Comparison of ENCODE assay signal across 19 mouse cellular contexts in genomic region chr9:9547570-9547969, GRCm38 (mm10).
DNase-seq lines count a peak whose midpoint lies in the region; ATAC-seq lines count a peak whose summit lies in the region.
"Had no signal": no experiment of that assay in that cellular context is flagged by ENCODE, and none has a peak within 500 bp of the region (broad histone marks: within the 10 kb centered on the region; RNA-seq: fewer than 3 reads in every experiment).

No protein-coding gene starts in this region.

- ATAC-seq in intestine, embryonic 15.5 days, result no peak
- no peak for ATAC-seq in erythroid progenitor cell, adult 5-6 weeks (replicated peaks; ENCODE audit: low FRiP score, poor library complexity, severe bottlenecking)
- ATAC-seq: CD4-positive, CD25-positive, alpha-beta regulatory T cell, adult 4 months had no signal

- no peaks in the 10 kb centered on the region for H3K36me3 ChIP-seq in intestine, embryonic 15.5 days
- H3K36me3 ChIP-seq: heart, embryonic 13.5 days; hindbrain, embryonic 13.5 days; limb, embryonic 15.5 days; lung, embryonic 15.5 days; midbrain, embryonic 12.5 days had no signal

- H3K4me1 ChIP-seq in intestine, embryonic 15.5 days (replicated peaks), result no peaks in the 10 kb centered on the region
- H3K4me1 ChIP-seq: heart, embryonic 13.5 days; hindbrain, embryonic 13.5 days; limb, embryonic 15.5 days; lung, embryonic 15.5 days; midbrain, embryonic 12.5 days had no signal

- H3K27ac ChIP-seq in intestine, embryonic 15.5 days, result no peak overlapping the region
- H3K27ac ChIP-seq: heart, embryonic 13.5 days; hindbrain, embryonic 13.5 days; limb, embryonic 15.5 days; lung, embryonic 15.5 days; midbrain, embryonic 12.5 days; stomach, postnatal 0 days had no signal

- H3K9me3 ChIP-seq in intestine, embryonic 15.5 days, result no peaks in the 10 kb centered on the region
- H3K9me3 ChIP-seq: heart, embryonic 13.5 days; hindbrain, embryonic 13.5 days; limb, embryonic 15.5 days; lung, embryonic 15.5 days; midbrain, embryonic 12.5 days had no signal

- H3K27me3 ChIP-seq in intestine, embryonic 15.5 days (replicated peaks), result no peaks in the 10 kb centered on the region
- H3K27me3 ChIP-seq: heart, embryonic 13.5 days; hindbrain, embryonic 13.5 days; limb, embryonic 15.5 days; lung, embryonic 15.5 days; midbrain, embryonic 12.5 days had no signal

- 72% methylated on average over 3 of the region's 3 CpGs for WGBS in intestine, embryonic 15.5 days

- no peak overlapping the region for H3K4me2 ChIP-seq in intestine, embryonic 15.5 days (replicated peaks)
- H3K4me2 ChIP-seq: heart, embryonic 13.5 days; hindbrain, embryonic 13.5 days; limb, embryonic 15.5 days; lung, embryonic 15.5 days; midbrain, embryonic 12.5 days had no signal

- DNase-seq in layer of hippocampus, adult 18-20 months (ENCODE audit: low spot score in 2 of 2), result peak; percentile 8 to 28
- no peak for DNase-seq in layer of hippocampus, postnatal 36 days
- DNase-seq in cerebellum, adult 18-20 months, result peak; percentile 6 to 37
- DNase-seq in frontal cortex, adult 2 months (ENCODE audit: extremely low spot score in 1 of 2, low spot score in 1 of 2), result peak; percentile 7 to 54
- DNase-seq in right cerebral cortex, adult 2 months (ENCODE audit: low spot score in 2 of 2), result peak; percentile 10 to 47
- no peak for DNase-seq in heart, postnatal 4 days
- DNase-seq: gastrocnemius, postnatal 36 days; kidney, adult 8-10 months had no signal

- H3K9ac ChIP-seq in intestine, embryonic 15.5 days, result no peak overlapping the region
- H3K9ac ChIP-seq: heart, embryonic 13.5 days; hindbrain, embryonic 13.5 days; limb, embryonic 15.5 days; lung, embryonic 15.5 days; midbrain, embryonic 12.5 days had no signal

- H3K4me3 ChIP-seq in intestine, embryonic 15.5 days (replicated peaks), result no peak overlapping the region
- H3K4me3 ChIP-seq: erythroblast, embryonic 14.5 days; heart, embryonic 13.5 days; hindbrain, embryonic 13.5 days; layer of hippocampus, adult 2 months; limb, embryonic 15.5 days; lung, embryonic 15.5 days; midbrain, embryonic 12.5 days had no signal

Comparison
In these comparisons a context has a peak if more than half of its experiments do, and no peak if none do; other contexts are left out.
1. DNase-seq: peak in layer of hippocampus, adult 18-20 months (2 of 2), cerebellum, adult 18-20 months (2 of 2), frontal cortex, adult 2 months (2 of 2) and right cerebral cortex, adult 2 months (2 of 2); none in layer of hippocampus, postnatal 36 days (0 of 2) and heart, postnatal 4 days (single experiment).